Mouse (Mus musculus) heart, postnatal 36 days (tissue): ENCODE data around the gene Tle2. TPM values are rescaled to one million over a fixed set of nuclear protein-coding genes. Genes with fewer than 3 reads are reported as not detected.

ENCODE experiments used
- DNase-seq, 2 experiments: peaks; one replicate each; pipeline ENCODE4 v3.0.0; 2021 to 2022
- intact Hi-C: fragments of 180-260 bp; cut with DNase I; formaldehyde crosslinking; loops from one replicate; pipeline ENCODE4 v1.15.1; 2025
- total RNA-seq, 2 experiments: library from RNA; stranded (reverse); gene quantifications; 2 replicates each; pipeline ENCODE4 v1.2.3; 2021

The Tle2 gene
- total RNA-seq, 2 experiments from 2014 or later = 7.5 to 11.5 TPM

GRCm38 (mm10) chr10:81633253-81634099 lies 59.1 kb downstream of the Tle2 start:
- intact Hi-C loops = no loop called here
- peak; percentile 69 to 81 for DNase-seq

GRCm38 (mm10) chr10:81636338-81636737 lies 62.0 kb downstream of the Tle2 start:
- no peak for DNase-seq
- intact Hi-C loops = no loop called here

GRCm38 (mm10) chr10:81638101-81638500 lies 63.7 kb downstream of the Tle2 start:
- DNase-seq = no peak
- intact Hi-C loops = no loop called here

Other genes starting within 250 kb of the Tle2 start
- gene Tbxa2r, start 245.8 kb upstream of the Tle2 start, total RNA-seq = 1 to 10 TPM; 5.0 to 5.4 TPM
- gene Gipc3, start 231.3 kb upstream of the Tle2 start, total RNA-seq = 1 to 10 TPM; 5.9 TPM
- gene Hmg20b, start 224.1 kb upstream of the Tle2 start, total RNA-seq = 10 to 100 TPM; 60.4 to 67.1 TPM
- gene Mfsd12, start 217.1 kb upstream of the Tle2 start, total RNA-seq = 10 to 100 TPM; 11.7 to 12.5 TPM
- gene 4930404N11Rik, start 208.7 kb upstream of the Tle2 start, total RNA-seq = under 1 TPM; 0.31 to 0.81 TPM
- 10 to 100 TPM; 27.8 to 29.4 TPM for gene Fzr1, start 196.0 kb upstream of the Tle2 start, total RNA-seq
- gene Dohh, start 190.1 kb upstream of the Tle2 start, total RNA-seq = 10 to 100 TPM; 50.3 to 52.2 TPM
- gene Gm48551, start 190.1 kb upstream of the Tle2 start, total RNA-seq = 1 to 10 TPM; 1.1 to 2.0 TPM
- gene Gm48552, start 185.6 kb upstream of the Tle2 start, total RNA-seq = under 1 TPM in 1 of 2 experiments, not detected in 1; 0.62 TPM
- 1 to 10 TPM; 2.2 to 2.4 TPM for gene Smim24, start 181.5 kb upstream of the Tle2 start, total RNA-seq
- gene Nfic, start 118.9 kb upstream of the Tle2 start, total RNA-seq = 100 to 1,000 TPM; 115 to 133 TPM
- gene Celf5, start 91.9 kb upstream of the Tle2 start, total RNA-seq = under 1 TPM in 1 of 2 experiments, not detected in 1; 0.24 TPM
- 10 to 100 TPM; 61.9 to 63.9 TPM for gene Ncln, start 78.2 kb upstream of the Tle2 start, total RNA-seq
- gene S1pr4, start 74.4 kb upstream of the Tle2 start, total RNA-seq = 1 to 10 TPM in 1 of 2 experiments, under 1 TPM in 1; 0.61 to 1.3 TPM
- under 1 TPM; 0.73 to 0.78 TPM for gene Gna15, start 50.3 kb upstream of the Tle2 start, total RNA-seq
- 10 to 100 TPM; 50.7 to 51.7 TPM for gene Gna11, start 29.4 kb upstream of the Tle2 start, total RNA-seq
- gene Aes, start 15.1 kb upstream of the Tle2 start, total RNA-seq = 1,000 to 10,000 TPM in 1 of 2 experiments, 100 to 1,000 TPM in 1; 977 to 1,076 TPM
- 1 to 10 TPM; 7.5 to 8.5 TPM for gene Tle6, start 26.5 kb downstream of the Tle2 start, total RNA-seq
- gene BC025920, start 31.7 kb downstream of the Tle2 start, total RNA-seq = 1 to 10 TPM; 2.6 to 2.7 TPM
- 1 to 10 TPM; 6.5 to 7.2 TPM for gene Sirt6, start 53.2 kb downstream of the Tle2 start, total RNA-seq
- 10 to 100 TPM in 1 of 2 experiments, 1 to 10 TPM in 1; 8.0 to 11.7 TPM for gene Ankrd24, start 54.0 kb downstream of the Tle2 start, total RNA-seq
- gene Gm10778, start 74.5 kb downstream of the Tle2 start, total RNA-seq = 1 to 10 TPM; 1.7 to 2.5 TPM
- 1 to 10 TPM; 3.4 to 3.7 TPM for gene Zfp433, start 130.3 kb downstream of the Tle2 start, total RNA-seq
- gene Gm3055, start 196.6 kb downstream of the Tle2 start, total RNA-seq = 1 to 10 TPM; 1.5 to 1.8 TPM
- gene Gm4767, start 237.6 kb downstream of the Tle2 start, total RNA-seq = 1 to 10 TPM; 1.7 to 2.1 TPM